Mouse (Mus musculus) fibroblast of lung, adult 2 months (primary cell): ENCODE measurements at regions not wholly inside any gene's neighbourhood (a gene's known extent, or its start where the extent isn't known, plus 50 kb on each side); places are given as distances from the start of the nearest gene placed in this dataset.

ENCODE experiments used
- DNase-seq: peaks from one replicate; pipeline ENCODE4 v3.0.0-alpha.2; 2011; ENCODE audit warnings: low read depth

DNA sequence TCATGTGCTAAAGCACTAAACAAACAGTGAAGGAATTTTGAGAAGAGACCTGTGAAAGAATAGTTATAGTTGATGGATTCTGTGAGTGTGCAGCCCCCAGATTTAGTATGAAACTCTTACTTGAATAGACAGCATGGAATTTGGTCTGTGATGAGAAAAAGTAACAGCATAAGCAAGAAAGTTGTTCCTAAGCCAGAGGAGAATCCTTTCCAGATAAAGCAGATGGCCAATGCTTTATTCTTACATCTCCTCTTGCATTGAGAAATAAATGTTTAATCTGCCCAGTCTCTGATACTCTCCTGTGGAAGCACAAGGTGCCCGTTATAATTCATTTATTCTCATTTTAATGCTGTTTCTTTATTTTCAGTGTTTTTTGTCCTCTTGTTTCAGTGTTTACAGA, 263.5 kb downstream of the Tecrl start:
- DNase-seq = no peak

DNA sequence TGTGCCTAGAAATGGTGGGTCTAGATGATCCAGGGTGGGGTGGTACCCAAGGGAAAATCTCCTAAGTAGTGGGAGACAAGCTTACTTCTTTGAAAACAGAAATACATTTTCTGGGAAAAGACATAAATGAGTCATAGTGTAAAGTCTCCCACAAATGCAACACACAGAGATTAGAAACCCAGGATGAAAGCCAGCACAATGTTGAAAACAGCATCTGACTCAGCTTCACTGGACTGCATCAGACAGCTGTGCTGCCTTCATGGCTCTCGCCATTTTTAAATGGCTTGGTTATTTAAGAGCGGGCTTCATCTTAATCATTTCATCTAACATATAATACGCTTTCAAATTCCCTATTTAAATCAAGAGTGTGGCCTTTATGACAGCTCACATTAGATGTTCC, 300.2 kb downstream of the Tecrl start:
- DNase-seq = no peak

DNA sequence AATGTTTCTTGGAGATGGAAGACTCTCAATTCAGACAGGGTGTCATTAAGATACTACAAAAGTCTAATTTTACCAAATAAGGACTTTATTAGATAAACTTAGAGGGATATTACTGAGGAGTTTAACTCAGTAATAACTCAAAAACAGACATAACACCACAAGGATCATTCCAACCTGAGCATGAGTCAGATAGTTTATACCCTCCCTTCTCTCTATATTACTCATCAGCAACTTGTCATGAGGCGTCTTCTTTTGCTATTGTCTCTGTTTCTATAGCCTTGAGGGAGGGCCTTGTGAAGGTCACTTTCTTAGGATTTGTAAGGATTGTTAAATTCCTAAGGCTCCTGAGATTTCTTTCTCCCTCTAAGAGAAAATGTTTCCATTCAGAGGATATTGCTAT, 307.8 kb downstream of the Tecrl start:
- DNase-seq = no peak

DNA sequence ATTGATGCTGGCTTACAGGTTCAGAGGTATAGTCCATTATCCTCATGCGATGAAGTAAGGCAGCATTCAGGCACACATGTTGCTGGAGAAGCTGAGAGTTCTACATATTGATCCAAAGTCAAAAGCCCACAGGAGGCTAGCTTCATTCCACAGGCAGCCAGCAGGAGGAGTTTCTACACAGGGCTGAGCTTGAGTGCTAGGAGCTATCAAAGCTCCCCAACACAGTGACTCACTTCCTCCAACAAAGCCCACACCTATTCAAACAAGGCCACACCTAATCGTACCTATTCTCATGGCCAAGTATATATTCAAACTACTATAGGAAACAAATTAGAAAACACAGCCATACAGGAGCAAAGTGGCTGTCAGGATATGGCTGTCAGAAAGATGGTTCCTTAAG, 325.3 kb downstream of the Tecrl start:
- no peak for DNase-seq

DNA sequence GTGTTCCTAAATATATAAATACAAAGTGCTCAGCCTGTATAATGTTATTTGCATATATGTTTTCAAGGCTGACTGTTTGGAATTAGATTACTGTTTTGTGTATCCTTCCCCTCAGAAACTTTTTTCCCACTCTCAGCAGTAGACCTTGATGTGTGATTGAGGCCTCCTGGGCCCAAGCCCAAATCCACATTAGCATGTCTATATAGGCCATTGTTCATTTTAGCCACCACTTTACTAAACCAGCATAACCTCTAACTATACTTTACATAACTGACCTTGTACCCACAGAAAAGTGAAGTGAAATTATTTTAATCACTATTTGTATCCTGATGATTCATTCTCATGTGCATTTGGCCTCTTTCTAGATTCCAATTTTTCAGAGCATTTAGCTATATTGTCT, 349.0 kb downstream of the Tecrl start:
- no peak for DNase-seq

DNA sequence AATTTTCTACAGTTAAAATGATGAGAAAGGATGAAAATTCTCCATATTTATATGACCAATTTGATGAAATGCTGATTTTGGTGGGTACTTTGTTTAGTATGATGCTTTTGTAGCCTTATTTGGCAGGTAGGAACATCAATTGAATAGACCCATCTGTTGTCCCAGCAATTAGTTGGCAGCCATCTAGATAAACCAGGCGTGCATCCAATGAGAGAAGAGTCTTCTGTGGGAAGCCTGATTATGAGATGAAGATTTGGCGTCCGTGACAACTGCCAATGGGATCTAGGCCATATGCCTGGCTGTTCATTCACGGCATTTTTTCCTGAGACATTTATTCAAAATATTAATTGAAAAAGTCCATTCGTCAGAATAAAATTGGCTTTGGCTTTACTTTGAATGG, 365.9 kb downstream of the Tecrl start:
- DNase-seq = no peak

DNA sequence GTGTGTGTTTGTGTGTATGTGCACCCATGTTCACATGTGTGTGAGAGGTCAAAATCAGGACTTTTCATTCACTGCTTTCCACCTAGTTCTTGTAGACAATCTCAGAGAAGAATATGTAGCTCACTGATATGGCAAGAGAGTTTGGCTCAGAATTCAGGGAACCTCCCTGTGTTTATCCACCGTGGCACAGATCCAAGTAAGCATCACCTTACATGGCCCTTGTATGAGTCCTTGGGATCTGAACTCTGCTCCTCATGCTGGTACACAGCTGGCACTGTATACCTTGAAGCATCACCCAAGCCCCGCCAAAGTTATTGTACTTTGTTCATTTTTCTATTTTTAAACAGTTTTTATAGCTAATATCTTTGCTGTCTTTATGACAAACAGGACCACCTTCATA, 385.7 kb downstream of the Tecrl start:
- no peak for DNase-seq

DNA sequence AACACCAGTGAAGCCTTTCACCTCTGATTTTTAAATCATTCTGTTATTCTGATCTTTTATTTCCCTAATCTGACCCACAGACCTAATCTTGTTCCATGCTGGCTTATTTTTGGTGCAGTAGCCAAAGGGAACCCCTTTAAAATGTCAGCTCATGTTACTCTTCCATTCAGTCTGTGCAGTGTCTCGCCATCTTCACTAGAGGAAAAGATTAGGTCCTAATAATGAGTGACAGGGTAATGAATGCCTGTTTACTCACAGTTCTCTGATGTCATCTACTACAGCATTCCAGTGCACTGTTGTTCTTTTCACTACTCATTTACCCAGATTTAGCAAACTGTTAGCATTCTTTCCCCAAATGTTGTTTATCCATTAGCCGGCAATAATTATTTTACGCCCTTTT, 388.2 kb downstream of the Tecrl start:
- DNase-seq = no peak

DNA sequence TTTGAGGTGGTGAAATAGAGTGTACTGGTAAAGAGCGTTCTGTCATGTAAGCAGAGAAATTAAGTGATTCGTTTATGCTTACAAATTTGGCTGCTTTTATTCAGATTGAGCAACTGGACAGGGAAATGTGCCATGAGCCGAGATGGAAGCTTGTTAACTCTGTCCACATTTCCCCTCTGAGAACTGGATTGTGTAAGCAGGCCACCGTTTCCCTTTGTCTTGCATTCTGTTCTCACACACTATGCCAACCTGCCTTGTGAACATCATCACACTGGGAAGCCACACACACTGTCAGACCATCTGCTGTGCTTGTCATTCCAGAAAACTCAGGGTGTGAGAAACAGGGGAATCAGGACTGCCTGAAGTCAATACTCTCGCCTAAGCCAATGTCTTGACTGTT, 388.8 kb downstream of the Tecrl start:
- DNase-seq = peak; percentile 1

DNA sequence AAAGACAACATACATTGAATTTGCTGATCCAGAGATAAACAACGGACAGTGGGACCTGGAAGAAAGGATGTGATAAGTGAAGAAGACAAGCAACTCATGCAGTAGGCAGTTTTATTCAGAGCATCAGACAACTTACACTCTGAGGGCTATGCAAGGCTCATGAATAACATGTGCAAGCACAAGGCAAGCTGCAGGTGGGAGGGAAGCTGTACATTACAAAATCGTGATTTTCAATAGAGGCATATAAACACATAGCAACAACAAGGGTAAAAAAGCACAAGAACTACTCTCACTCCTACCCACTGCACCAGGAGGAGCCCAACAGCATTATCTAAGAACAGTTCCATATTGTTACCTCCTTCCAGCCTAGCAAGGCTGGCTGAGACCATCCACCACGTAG, 390.5 kb downstream of the Tecrl start:
- DNase-seq = no peak

DNA sequence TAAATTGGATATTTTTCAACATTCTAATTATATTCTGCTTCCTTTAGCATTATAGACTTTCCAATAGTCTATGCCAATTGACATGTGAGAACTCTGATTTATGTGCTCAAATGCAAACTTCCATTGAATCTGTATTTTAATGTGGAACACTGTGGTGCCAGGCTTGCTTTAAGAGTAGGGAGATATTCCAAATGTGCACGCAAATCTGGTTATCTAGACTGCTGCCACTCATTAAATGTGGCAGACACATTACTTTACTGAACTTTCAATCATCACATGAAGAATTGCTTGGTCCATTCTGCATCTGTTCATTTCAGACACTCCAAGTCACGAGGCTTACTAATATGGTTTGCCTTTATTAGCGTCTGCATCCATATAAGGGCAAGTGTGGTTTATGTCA, 399.0 kb downstream of the Tecrl start:
- DNase-seq = no peak

DNA sequence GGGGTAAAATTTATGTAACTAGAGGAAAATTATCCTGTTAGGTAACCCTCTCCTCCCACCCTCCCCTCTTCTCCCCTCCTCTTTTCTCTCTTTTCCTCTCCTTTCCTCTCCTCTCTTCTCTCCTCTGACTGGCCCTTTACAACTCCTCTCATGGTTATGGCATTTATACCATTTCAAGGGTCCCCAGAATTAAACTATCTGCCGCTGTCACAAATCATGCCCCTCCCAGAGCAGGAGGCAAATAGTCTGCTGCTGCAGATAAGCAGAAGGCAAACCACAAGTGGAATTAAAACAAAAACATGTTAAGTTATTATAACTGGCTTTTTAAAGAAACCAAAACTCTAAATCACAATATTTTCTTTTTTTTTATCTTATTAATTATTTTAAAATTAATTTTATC, 407.9 kb downstream of the Tecrl start:
- no peak for DNase-seq

DNA sequence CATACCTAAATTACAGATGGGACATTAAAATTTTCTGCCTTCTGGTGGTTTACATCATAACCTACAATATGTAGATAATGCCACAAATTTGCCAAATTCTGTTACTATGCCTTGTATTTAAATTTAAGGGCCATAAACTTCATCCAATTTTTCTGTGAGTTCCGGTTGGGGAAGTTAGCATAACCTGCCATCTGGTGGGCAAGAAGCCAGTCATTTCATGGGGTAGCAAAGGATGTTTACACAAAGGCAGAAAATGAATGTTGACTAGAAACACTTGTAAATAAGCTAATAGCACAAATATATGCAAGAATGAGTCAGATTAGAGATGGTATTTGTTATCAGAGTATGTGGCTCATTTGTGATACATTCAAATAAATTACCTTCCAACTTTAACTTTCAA, 415.2 kb downstream of the Tecrl start:
- no peak for DNase-seq

DNA sequence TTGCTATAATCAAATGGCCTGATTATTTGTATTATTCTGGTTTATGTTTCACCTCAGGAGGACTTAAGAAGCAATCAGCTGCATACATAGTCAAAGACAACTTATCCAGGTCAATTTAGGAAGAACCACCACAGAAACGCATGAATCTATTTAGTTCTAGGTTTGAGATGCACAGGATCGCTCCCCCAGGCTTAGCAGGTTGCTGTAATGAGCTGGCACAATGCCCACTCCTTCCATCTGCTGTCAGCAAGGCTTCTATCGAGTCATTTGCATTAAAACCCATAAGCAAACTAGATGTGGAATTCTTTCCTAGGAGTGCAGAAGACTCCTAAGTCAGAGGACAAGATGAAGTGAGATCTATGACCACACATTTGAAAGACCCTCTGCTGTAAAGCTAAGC, 455.6 kb downstream of the Tecrl start:
- no peak for DNase-seq

DNA sequence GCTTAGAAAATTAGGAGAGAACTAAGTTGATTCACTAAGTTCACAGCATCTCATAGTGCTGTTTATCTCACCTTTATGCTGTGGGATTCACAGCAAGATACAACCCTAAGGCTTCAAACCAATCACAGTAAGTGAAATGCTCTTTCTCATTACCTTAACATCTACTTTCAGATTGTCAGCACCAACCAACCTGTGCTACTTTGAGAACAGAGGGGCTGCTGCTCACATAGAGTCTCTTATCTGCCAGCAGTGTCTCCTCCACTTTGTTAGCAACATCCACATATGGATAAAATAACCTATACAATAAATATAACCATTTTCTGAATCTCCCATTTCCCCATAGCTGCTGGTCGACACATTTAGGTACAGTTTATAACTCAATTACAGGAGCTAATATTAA, 456.1 kb downstream of the Tecrl start:
- DNase-seq = no peak

DNA sequence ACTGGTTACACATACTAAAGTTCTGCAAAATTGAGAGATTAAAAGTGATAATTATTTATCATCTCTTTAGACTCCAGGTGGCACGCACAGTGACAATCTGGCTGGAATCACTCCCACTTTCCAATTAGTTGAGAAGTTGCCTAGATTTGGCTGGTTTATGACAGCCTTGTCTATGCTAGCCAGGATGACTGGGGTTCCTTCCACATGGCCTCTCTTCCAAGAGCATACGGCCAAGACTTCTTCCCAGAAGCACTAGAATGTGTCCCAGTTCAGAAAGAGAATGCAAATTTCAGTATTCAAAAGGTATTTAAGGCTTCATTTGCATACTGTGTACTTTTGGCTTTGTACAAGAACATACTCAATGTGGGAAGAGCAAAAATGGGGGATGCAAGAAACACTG, 456.6 kb downstream of the Tecrl start:
- DNase-seq = no peak

DNA sequence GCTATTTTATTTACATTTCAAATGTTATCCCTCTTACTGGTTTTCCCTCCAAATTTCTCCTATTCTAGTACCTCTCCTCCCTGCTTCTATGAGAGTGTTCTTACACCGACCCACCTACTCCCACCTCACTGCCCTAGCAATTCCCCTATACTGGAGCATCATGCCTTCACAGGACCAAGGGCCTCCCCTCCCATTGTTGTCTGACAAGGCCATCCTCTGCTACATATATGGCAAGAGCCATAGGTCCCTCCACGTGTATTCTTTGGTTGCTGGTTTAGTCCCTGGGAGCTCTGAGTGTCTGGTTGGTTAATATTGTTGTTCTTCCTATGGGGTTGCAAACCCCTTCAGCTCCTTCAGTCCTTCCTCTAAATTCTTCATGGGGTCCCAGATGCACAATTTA, 485.7 kb downstream of the Tecrl start:
- no peak for DNase-seq

DNA sequence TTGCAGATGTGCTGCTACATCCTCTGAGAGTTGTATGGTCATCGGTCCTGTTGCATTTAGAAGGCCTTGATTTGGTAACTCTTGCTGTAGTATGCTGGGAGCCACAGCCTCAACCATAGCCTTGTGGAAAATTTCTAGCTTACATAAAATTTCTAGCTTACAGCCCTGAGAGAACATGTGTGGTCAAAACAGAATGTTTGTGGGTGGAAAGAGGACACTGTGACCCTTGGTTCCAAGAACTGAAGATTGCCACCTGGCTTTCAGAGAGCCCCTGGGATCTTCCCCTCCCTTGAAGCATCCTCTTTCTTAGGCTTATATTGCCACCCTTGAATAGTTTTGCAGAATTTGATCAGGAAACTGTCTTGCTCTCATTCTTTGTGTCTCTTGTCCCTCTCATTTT, 490.6 kb downstream of the Tecrl start:
- no peak for DNase-seq

DNA sequence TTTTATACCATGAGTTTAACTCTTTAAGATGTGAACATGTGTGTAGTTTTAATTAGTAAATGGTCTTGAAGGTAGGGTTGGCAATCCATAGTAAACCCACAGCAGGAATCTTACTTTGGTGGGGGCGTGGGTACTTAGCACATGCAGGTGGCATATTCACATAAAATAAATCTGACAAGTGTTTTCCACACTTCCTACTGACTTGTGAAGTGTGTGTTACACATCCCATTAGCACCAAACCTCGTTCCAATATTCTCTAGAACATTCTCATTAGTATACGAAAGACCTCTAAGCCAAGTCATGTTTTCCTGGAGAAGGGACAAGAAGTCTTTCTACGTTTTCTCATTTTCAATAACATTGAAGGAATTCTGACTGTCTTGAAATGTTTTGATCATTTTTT, 529.7 kb downstream of the Tecrl start:
- DNase-seq = no peak

DNA sequence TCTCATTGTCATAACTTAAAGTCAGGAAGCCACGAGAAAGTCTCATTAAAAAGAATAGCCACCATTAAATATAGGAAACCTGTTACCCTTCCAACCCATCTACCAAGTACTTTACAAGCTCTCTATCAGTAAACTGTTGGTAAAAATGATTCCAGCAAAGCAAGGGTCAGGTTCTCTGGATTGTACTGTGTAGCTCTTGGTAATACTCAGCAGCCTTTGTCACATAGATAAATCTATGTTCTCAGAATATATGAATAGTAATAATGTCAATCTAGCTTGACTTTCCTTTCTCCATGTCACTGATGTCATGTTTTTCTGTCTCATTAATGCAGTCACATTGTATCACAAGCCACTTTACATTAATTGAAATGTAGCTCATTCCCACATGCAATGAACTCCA, 561.8 kb downstream of the Tecrl start:
- DNase-seq = no peak
